Mouse (Mus musculus) kidney, postnatal 10 days (tissue): Measurements from ENCODE around the gene Cd276.

Experiments
- DNase-seq: peaks from one replicate; pipeline ENCODE4 v3.0.0; 2021; ENCODE audit warnings: mixed read lengths

The Cd276 gene

DNA sequence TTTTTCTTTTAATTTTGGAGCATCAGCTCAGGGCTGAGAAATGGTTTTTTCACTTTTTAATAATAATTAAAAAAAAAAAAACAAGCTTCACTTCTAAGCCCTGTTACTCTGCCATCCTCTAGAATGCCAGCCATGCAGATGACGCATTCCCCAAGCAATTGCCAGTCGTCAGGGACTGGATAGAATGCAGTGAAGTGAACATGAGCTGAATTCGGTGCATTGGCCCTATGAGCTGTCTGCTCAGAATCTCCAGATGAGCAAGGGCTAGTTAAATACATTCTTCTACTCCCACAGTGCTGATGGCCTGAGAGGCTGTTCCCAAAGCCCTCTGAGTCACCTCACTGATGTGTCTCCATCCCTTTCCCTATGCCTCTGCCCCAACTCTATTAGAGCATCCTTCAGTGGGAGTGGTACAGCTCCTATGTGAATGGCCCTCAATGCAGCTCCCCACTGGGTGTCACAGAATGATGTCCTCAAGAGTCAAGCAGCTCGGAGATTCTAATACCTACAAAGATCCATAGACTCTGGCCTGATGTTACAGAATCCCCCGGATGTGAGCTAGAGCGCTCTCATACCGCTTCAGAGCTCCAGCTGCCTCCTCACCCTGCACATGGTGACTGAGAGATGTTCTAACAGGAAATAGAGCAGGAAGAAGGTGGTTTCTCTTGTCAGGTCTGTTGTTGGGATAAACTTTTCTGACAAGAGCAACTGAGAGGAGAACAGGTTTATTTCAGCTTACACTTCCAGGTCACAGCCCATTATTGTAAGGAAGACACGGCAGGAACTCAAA is 47.8 kb downstream of the Cd276 start:
- DNase-seq = no peak

DNA sequence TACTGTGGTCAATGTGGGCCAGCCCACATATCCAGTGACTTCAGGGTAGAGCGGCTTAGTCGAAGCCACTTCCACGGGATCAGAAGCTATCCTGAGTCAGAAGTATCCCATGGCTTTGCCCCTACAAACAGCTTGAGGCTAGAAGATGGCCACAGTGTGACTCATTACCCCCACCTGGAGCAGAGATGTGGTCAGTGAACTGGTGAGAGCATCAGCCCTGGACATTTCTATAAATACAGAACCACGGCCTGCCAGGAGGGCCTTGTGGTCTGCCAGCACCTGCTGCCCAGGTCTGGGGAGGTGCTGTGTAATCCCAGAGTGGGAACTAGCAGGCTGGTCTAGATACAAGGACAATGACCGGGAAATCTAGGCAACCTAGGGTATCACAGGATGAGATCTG is 54.3 kb downstream of the Cd276 start:
- no peak for DNase-seq

- no peak for DNase-seq
These were observed 57.3 kb downstream of the Cd276 start for GRCm38 (mm10) chr9:58497942-58498341.

DNA sequence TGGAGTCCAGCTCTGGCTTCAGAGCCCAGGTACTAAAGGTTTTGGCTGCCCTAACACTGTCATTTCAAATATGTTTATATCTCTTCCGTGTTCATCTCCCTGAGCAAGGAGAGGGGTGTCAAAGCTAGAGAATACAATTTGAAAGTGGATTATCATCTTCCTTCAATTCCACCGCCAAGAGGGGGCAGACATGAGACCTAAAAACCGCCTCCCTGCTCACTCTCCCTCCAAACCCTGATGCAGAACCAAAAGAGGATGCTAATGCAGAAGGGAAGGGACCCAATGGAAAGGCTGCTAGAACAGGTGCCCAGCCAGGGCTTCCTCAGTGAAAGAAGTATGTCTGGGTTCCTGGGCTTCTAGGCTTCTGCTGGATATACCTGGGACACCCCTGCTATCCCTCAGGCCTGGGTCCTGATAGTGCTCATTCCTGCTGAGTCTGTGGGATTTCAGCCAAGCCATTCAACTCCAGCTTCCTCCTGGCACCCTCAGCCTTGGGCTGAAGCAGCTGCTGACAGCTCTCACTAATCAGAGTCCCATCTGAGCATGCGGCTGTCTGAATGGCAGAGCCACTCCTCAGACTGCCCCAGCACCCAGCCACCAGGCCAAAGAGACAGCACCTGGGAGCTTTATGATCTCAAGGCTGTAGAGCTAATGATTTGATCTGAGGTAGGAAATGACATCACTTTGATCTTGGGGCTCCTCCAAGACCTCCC is 58.6 kb downstream of the Cd276 start:
- peak; percentile 19 for DNase-seq

DNA sequence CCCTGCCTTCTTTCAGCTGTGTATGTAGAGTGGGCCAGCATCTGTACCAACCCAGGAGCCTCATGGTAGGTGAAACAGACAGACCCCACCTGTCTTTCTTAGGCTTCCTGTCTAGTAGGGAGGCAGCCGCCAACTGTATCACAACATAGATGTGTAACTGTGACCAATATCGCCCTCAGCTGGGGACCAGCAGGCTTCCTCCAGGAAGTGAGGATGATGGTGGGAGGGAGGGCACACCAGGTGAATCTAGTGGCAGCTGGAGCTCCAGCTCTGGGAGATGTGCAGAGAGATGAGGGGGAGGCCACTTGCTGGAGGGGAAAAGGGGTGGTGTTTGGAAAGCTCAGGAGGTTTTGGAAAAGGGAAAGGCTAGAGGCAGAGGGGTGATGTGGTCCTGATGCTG is 60.2 kb downstream of the Cd276 start:
- DNase-seq = no peak

DNA sequence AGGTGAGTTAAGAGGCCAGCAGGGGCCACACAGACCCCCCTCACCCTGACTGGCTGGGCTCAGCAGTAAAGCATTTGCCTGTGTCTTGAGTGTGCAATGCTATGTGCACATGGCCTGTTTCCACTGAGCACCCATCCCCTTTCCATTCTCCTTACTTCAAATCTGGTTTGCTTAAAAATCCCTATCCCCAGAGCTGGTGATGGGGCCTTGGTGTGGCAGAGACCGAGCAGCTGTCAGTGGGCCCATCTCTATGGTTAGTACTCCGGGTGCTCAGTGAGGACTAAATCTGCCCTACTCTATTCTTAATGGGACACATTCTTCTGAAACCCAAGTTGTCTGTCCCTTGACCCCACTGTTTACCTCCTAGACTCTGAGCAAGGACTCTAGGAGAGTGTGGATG is 64.8 kb downstream of the Cd276 start:
- DNase-seq = no peak

DNA sequence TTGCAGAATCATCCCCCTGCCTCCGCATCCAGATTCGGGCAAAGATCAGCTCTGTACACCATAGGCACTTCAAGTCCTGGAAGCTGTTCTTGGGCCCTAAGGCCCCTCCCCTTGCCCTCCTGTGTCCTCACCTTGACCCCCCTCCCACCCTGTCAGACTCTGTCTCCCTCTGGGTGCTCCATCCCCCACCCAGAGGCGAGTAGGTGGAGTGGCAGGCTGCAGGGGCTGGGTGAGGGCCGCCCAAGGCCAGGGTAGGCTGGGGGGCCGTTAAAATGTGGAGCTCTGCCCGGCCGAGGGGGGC is 65.4 kb downstream of the Cd276 start:
- no peak for DNase-seq

GRCm38 (mm10) chr9:58489133-58489864 is 65.9 kb downstream of the Cd276 start:
- peak; percentile 43 for DNase-seq

DNA sequence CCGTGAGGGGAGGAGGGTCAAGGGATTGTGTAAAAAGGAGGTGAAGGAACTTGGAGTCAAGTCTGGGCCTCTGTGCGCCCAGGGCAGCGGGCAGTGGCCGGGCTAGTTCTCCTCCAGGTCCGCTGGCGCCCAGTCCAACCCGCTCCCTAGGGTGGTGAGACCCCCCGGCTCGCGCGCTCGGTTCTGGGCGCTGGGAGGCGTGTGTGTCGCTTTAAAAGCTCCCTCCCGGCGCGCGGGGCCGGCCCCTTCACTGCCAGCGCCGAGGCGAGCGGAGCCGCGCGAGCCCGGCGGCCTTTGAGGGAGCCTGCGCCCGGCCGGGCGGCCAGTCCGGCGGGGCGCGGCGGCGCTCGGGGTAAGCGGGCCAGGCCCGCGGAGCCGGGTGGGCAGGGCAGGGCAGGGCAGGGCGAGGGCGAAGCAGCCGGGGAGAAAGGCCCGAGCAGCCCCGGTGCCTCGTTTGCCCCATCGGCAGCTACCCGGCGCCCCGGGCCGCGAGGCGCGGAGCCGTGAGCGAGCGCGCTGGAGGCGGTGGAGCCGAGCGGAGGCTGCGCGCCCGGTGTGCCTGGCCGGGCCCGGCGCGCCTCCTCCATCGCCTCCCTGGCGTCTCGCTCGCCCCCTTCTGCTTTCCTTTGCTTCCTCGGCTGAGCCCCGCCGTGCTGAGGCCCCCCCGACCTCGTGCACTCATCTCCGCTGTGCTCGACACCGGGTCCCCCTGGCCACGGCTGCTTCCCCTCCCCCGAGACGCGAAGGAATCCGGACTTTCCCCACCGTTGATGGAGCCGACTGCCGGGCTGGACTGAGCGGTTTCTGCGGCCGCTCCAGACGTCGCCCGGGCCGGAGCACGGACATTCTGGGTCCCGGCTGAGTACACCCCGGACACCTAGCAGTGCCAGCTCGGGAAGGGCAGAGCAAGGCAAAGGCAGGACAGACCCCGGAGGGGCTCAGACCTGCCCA is 67.1 kb downstream of the Cd276 start, which contains the start of gene Insyn1:
Gene Insyn1 (plus strand): TSS at position 753 of the 951 bp plus-strand sequence.
- DNase-seq = peak; percentile 80

- no peak for DNase-seq
These were observed 68.2 kb downstream of the Cd276 start for GRCm38 (mm10) chr9:58487076-58487475.
